Mouse (Mus musculus) ES-Bruce4 (cell line): Measurements from ENCODE around the gene Lmtk3.

ENCODE experiments used
- CTCF ChIP-seq: IDR thresholded peaks from one replicate; pipeline ENCODE4 v1.8.1; 2011; ENCODE audit warnings: low read depth, low read length
- POLR2A ChIP-seq: IDR thresholded peaks from one replicate; pipeline ENCODE4 v1.8.1; 2011; ENCODE audit warnings: low read length; ENCODE audit not compliant: insufficient read depth

DNA sequence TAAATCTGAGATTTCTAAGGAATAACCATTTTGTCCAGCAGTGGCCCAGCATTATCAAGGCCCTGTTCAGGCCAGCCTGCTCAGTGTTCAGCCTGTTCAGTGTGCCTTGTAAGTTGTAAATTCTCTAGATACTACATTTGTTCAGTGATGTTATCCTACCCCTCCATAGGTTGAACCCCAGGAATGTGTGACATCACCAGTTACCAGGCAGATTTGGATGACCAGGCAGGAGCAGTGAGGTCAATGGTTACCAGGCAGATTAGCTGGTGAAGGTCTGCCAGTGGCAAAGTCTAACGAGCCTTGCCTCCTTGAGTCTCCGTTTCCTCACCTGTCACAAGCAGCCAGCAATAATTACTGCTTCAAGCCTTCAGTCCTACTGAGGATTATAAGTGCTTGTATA, 39.2 kb upstream of the Lmtk3 start:
- TF ChIP-seq CTCF (no peak), POLR2A (no peak)
